Mouse (Mus musculus) left cerebral cortex, adult 2 months (tissue): ENCODE results near the gene Ankrd50. TPM values are rescaled to one million over a fixed set of nuclear protein-coding genes. Genes with fewer than 3 reads are reported as not detected.

Experiments used
- DNase-seq, 2 experiments: peaks; one replicate each; pipeline ENCODE4 v3.0.0; 2021 to 2022; ENCODE audit warnings: low spot score in 2 of 2, mixed read lengths in 1 of 2; ENCODE audit errors: extremely low spot score in 1 of 2
- H3K27ac ChIP-seq: fragments of 200-600 bp; 2 replicates; pipeline ENCODE4 v1.8.1; 2022
- H3K4me3 ChIP-seq: fragments of 200-600 bp; 2 replicates; pipeline ENCODE4 v1.8.1; 2022
- CTCF ChIP-seq: fragments of 200-600 bp; IDR thresholded peaks from 2 replicates; pipeline ENCODE4 v1.8.1; 2022; ENCODE audit warnings: antibody characterized with exemption, mild to moderate bottlenecking, moderate library complexity
- intact Hi-C: fragments of 180-260 bp; cut with DNase I; formaldehyde crosslinking; loops from one replicate; pipeline ENCODE4 v1.15.1; 2025
- total RNA-seq, 2 experiments: library from RNA; stranded (reverse); gene quantifications; 2 replicates each; pipeline ENCODE4 v1.2.3; 2021

The Ankrd50 gene
- total RNA-seq, 2 experiments from 2014 or later = 83.7 to 88.0 TPM

DNA sequence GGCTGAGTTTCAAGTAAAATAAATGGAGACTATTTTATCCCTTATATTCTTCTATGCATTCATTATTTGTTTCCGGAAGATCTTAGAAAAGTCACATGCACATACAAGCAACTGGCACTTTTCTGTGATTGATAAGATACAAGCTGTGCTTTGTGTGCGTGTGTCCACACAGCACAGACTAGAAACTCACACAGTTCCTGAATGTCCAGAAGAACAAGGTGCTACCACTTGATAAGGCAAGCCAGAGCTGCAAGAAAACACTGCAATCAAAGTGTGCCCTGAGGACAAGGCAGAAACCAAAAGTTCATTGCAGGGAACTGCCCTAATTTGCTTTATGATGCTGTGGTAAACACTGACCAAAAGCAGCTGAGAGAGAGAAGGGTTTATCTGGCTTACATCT, 6.1 kb upstream of the Ankrd50 start:
- DNase-seq = no peak
- Histone ChIP-seq H3K4me3 (no peak overlapping the region), H3K27ac (no peak overlapping the region)
- intact Hi-C loops = no loop called here
- TF ChIP-seq CTCF = no peak

DNA sequence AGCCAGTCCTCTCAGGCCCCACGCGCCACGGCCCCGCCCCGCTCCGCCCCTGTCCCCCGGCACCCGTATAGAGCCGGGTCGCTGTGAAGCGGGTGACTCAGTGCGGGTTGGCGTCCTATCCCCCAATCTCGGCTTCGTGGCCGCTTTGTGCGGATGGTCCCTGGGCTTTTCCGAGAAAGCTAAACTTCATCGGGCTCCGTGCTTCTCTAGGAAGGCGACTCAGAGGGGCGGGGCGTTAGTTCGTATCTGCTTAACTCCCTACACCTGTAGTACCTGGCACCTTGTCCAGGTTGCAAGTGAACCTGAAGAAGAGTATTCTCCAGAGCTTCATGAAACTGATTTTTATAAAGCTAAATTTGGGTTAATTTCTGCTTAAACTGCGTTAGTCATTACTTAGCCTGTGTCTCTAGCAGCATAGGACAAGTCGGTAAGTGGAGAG, 482 bp upstream of the Ankrd50 start:
- no peak for DNase-seq
- Histone ChIP-seq H3K4me3 (peak overlapping the region; percentile 84), H3K27ac (peak overlapping the region; percentile 16; the same call in 1 of the 2 replicates)
- no peak for TF ChIP-seq CTCF
- intact Hi-C loops = no loop called here

DNA sequence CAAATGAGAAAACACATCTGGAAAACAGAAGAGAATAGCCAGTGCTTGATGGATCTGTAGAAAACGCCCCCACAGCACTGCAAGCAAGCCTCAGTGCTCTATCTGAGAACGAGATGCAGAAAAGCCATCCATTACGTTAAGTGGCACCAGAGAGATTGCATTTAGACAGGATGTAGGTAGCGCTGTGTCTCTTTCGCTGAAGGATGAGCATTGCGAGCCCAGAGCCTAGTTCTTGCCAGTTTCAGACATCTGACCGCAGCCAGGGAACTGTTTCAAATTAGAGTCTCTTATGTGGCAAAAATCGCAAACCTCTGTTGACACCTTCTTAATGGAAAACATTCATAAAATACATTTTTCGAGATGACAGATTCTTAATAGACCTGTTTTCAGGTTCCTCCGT, 1.1 kb downstream of the Ankrd50 start:
- peak overlapping the region; percentile 94 for H3K27ac ChIP-seq
- peak in 1 of 2 experiments; percentile 20 for DNase-seq
- intact Hi-C loops = loop anchor here (5.0 kb wide), 3 partner anchors 134 to 364 kb away; no protein-coding TSS in a partner anchor
- H3K4me3 ChIP-seq = peak overlapping the region; percentile 84
- no peak for TF ChIP-seq CTCF

DNA sequence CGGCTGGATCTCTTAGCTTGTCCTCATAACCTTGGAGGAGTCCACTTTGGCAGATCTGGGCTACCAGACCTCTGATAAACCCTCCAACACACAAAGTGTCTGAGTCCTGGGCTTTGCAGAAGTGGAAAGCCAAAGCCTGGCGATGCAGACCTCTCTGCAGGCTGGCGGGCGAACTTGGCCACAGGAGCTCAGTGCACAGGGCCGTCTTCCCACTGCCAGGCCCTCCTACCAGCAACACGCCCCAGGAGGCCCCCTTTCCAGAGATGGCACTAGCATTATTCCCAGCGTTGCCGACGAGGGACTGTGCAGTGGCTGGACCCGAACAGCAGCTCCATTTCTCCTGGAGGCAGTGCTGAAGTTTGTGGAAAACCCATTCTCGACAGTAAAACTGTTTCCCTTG, 1.9 kb downstream of the Ankrd50 start:
- TF ChIP-seq CTCF = no peak
- Histone ChIP-seq H3K4me3 (peak overlapping the region; percentile 84), H3K27ac (peak overlapping the region; percentile 28; the same call in 1 of the 2 replicates)
- DNase-seq = peak; percentile 16 to 27
- intact Hi-C loops = loop anchor here (5.0 kb wide), 3 partner anchors 135 to 365 kb away; no protein-coding TSS in a partner anchor

DNA sequence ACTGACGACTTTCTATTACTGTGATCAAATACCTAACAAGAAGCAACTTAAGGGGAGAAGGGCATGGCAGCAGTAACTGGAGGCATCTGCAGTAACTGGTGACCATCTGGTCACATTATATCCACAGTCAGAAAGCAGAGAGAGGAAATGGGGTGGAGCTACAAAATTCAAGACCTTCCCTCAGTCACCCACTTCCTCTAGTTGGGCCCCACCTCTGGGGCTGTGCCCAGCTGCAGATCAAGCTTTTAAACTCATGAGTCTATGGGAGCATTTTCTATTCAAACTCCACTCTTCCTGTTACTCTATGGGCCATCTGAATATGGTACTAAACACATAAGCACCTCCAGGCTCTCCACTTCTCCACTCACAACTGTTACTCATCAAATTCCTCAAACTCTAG, 3.5 kb downstream of the Ankrd50 start:
- intact Hi-C loops = loop anchor here (5.0 kb wide), 3 partner anchors 136 to 366 kb away; no protein-coding TSS in a partner anchor
- DNase-seq = no peak
- peak overlapping the region; percentile 84; the same call in 1 of the 2 replicates for H3K4me3 ChIP-seq
- no peak overlapping the region for H3K27ac ChIP-seq
- no peak for TF ChIP-seq CTCF

DNA sequence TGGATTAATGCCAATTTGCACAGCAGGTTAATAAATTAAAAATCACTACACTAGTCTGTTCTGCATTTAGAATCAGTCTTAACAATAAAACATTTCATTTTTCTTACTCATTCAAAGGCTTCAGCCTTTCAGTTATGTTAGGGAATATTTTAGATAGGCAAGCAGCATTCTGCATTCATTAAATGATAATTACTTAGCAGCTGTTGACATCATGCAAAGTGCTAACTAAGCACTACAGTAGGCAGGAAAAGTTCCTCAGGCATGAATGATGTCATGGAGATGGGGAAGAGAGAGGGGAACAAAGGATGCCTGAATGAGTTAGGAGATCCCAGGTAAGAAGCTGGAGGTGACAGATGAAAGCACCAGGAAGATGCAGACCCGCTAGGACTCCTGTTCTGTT, 6.7 kb downstream of the Ankrd50 start:
- no peak for DNase-seq
- no peak overlapping the region for H3K27ac ChIP-seq
- H3K4me3 ChIP-seq = no peak overlapping the region
- intact Hi-C loops = no loop called here
- no peak for TF ChIP-seq CTCF

DNA sequence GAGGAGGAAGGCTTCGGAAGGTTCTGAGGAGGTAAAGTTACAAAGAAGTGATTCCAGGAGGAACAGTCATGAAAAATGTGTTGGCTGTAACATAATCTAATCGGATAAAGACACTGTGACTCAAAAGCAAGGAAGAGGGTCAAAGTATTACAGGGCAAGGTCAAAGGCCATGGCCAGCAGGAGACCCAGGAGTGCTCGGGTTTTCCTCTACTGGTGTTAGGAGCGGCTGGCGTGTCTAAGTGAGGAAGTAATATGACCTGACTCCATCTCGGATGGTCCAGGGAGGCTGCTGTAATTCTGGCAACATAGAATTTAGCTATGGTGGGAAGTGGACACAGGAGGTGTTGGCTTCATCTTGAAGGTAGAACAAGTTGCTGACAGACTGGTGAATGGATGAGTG, 9.1 kb downstream of the Ankrd50 start:
- TF ChIP-seq CTCF = no peak
- Histone ChIP-seq H3K4me3 (no peak overlapping the region), H3K27ac (no peak overlapping the region)
- no peak for DNase-seq
- intact Hi-C loops = no loop called here

DNA sequence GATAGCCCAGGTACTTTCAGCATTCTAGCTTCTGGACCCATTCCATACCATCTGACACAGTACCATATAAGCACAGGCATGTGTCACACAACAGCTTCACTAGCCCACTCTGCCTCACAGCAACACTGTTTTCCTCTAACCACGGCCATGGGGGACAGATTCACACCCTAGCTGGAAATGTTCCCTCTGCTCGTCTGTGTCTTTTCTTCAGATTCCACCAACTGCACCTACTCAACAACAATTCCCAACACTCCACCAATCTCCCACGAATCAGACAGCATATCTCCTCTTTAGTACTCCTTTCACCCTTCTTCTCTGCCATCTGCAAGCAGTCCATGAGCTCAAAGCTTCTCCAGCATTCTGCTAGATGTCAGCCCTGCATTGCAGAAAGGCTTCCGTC, 11.5 kb downstream of the Ankrd50 start:
- no peak for TF ChIP-seq CTCF
- Histone ChIP-seq H3K4me3 (no peak overlapping the region), H3K27ac (no peak overlapping the region)
- no peak for DNase-seq
- intact Hi-C loops = no loop called here

DNA sequence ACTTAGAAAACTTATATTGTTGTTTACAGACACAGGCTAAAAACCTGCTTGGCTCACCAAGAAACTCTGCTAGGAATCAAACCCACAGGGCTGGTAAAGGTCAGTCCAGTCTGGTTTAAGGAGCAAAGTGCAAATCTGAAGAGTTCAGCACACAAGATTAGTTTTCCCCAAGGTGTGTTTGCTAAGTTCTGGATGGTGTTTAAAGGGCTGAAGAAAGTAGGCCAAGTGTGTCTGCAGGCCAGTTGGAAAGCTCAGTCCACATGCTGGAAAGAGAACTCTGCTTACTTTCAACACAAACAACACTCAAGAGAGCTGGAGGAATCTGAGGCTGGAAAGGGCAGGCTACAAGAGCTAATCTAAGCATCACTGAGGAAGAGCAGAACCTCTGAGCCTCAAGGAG, 13.1 kb downstream of the Ankrd50 start:
- TF ChIP-seq CTCF = no peak
- H3K4me3 ChIP-seq = no peak overlapping the region
- intact Hi-C loops = no loop called here
- H3K27ac ChIP-seq = no peak overlapping the region
- no peak for DNase-seq

DNA sequence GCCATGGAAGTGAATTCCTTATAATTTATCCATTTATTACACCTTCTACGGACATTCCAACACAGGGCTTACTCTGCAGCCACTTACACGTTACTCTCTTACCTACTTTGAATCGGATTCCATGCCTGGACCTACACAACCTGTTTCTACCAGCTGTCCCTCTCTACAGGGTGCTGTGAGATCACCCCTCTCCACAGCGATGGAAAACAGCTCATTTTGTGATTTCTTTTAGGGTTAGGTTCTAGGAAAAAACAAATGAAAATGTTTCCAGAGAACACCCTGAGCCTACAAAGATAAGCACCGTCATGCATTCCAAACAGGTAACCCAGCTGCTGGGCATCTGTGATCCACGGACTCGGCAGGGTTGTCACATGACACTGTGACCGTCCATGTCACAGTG, 16.5 kb downstream of the Ankrd50 start:
- DNase-seq = no peak
- Histone ChIP-seq H3K27ac (no peak overlapping the region), H3K4me3 (no peak overlapping the region)
- TF ChIP-seq CTCF = no peak
- intact Hi-C loops = no loop called here

DNA sequence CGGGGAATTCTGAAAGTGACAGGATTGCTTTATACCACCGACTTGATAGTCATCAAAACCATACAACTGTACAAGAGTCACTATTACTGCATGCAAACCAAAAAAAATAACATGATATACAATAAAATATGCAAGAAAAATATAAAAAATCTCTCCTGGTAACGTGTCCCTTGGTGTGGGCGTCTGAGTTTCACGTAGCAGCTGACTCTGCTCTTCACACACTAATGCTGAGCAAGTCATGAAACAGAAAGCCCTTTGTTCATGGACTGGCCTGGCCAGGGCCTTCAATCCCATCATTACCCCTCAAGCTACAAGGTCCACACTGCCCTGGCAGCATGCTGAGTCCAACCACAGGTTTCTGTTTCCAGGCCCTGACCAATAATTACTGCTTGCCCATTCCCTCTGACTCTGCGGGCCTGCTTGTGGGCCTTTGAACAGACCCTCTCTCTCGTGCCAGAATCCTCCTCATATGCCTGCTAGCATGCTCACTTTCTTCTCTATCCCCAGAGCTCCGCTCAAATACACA, 17.7 kb downstream of the Ankrd50 start:
- intact Hi-C loops = no loop called here
- Histone ChIP-seq H3K27ac (no peak overlapping the region), H3K4me3 (no peak overlapping the region)
- TF ChIP-seq CTCF = no peak
- DNase-seq = no peak

DNA sequence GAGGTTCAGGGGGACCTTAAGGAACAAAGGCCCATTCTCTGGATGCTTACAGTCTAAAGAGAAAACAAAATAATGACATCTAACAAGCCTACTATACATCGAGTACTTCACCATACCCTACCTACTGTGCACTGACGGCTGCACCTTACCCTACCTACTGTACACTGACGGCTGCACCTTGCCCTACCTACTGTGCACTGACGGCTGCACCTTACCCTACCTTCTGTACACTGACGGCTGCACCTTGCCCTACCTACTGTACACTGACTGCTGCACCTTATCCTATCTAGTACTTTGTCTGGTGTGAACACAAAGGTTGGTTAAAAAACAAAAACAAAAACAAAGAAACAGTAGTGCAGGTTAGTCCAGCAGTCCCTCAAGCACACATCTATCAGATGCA, 18.5 kb downstream of the Ankrd50 start:
- no peak for TF ChIP-seq CTCF
- intact Hi-C loops = no loop called here
- no peak overlapping the region for H3K4me3 ChIP-seq
- H3K27ac ChIP-seq = no peak overlapping the region
- no peak for DNase-seq

DNA sequence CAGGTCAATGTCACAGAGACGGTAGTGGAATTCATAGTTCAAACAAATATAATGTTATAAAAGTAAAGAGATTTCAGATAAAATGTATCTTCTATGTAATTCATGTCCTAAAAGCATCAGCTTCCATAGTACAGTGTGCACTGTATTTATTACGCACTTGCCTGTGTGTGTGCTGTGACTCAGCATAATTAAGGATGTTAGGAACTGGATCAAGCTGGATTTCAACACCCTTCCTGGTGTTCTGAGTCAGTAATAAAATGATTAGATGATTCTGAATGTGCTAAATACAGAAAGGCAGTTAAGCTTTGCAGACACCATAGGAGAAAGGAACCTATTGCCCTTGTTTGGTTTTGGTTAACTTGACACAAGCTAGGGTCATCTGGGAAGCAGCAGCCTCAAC, 21.5 kb downstream of the Ankrd50 start:
- no peak for DNase-seq
- intact Hi-C loops = no loop called here
- no peak overlapping the region for H3K4me3 ChIP-seq
- no peak overlapping the region for H3K27ac ChIP-seq
- no peak for TF ChIP-seq CTCF
